Mouse (Mus musculus): Measurements from ENCODE around the gene Mamdc2.

Mamdc2 gene

GRCm38 (mm10) chr19:23357253-23357652 is 91.0 kb downstream of the Mamdc2 start:
- DNase-seq (ENCODE audit: low spot score in 2 of 2): no peak

- DNase-seq (ENCODE audit: low spot score in 2 of 2): no peak
Observed at GRCm38 (mm10) chr19:23354738-23355137, 93.5 kb downstream of the Mamdc2 start.

- DNase-seq (ENCODE audit: low spot score in 2 of 2): no peak
Observed at GRCm38 (mm10) chr19:23353881-23354401, 94.3 kb downstream of the Mamdc2 start.

GRCm38 (mm10) chr19:23353161-23353560 is 95.1 kb downstream of the Mamdc2 start:
- no peak for DNase-seq (ENCODE audit: low spot score in 2 of 2)

GRCm38 (mm10) chr19:23351808-23352491 is 96.3 kb downstream of the Mamdc2 start:
- DNase-seq (ENCODE audit: low spot score in 2 of 2): no peak

- no peak for DNase-seq (ENCODE audit: low spot score in 2 of 2)
Observed at GRCm38 (mm10) chr19:23349930-23350329, 98.3 kb downstream of the Mamdc2 start.

GRCm38 (mm10) chr19:23342782-23343181 is 105.5 kb downstream of the Mamdc2 start:
- no peak for DNase-seq (ENCODE audit: low spot score in 2 of 2)

GRCm38 (mm10) chr19:23332883-23333282 is 115.4 kb downstream of the Mamdc2 start:
- DNase-seq (ENCODE audit: low spot score in 2 of 2): no peak

- DNase-seq (ENCODE audit: low spot score in 2 of 2): peak in 1 of 2 experiments; percentile 38
Observed at GRCm38 (mm10) chr19:23330842-23331241, 117.4 kb downstream of the Mamdc2 start.

GRCm38 (mm10) chr19:23329346-23329745 is 118.9 kb downstream of the Mamdc2 start:
- DNase-seq (ENCODE audit: low spot score in 2 of 2): no peak

- no peak for DNase-seq (ENCODE audit: low spot score in 2 of 2)
Observed at GRCm38 (mm10) chr19:23327056-23327640, 121.1 kb downstream of the Mamdc2 start.

GRCm38 (mm10) chr19:23323107-23323506 is 125.1 kb downstream of the Mamdc2 start:
- no peak for DNase-seq (ENCODE audit: low spot score in 2 of 2)

GRCm38 (mm10) chr19:23317989-23318358 is 130.3 kb downstream of the Mamdc2 start:
- DNase-seq (ENCODE audit: low spot score in 2 of 2): no peak

GRCm38 (mm10) chr19:23317295-23317988 is 130.8 kb downstream of the Mamdc2 start:
- DNase-seq (ENCODE audit: low spot score in 2 of 2): no peak

GRCm38 (mm10) chr19:23316851-23317250 is 131.4 kb downstream of the Mamdc2 start:
- no peak for DNase-seq (ENCODE audit: low spot score in 2 of 2)

GRCm38 (mm10) chr19:23309979-23310378 is 138.3 kb downstream of the Mamdc2 start:
- DNase-seq (ENCODE audit: low spot score in 2 of 2): no peak

GRCm38 (mm10) chr19:23306671-23307070 is 141.6 kb downstream of the Mamdc2 start:
- DNase-seq (ENCODE audit: low spot score in 2 of 2): no peak

- DNase-seq (ENCODE audit: low spot score in 2 of 2): peak in 1 of 2 experiments; percentile 50
Observed at GRCm38 (mm10) chr19:23299987-23300386, 148.3 kb downstream of the Mamdc2 start.

- DNase-seq (ENCODE audit: low spot score in 2 of 2): no peak
Observed at GRCm38 (mm10) chr19:23298917-23299316, 149.3 kb downstream of the Mamdc2 start.

- DNase-seq (ENCODE audit: low spot score in 2 of 2): no peak
Observed at GRCm38 (mm10) chr19:23297191-23297590, 151.1 kb downstream of the Mamdc2 start.

GRCm38 (mm10) chr19:23289251-23289650 is 159.0 kb downstream of the Mamdc2 start:
- DNase-seq (ENCODE audit: low spot score in 2 of 2): no peak

- DNase-seq (ENCODE audit: low spot score in 2 of 2): no peak
Observed at GRCm38 (mm10) chr19:23281911-23282660, 166.2 kb downstream of the Mamdc2 start.

Measured in right cerebral cortex, postnatal 10 days (tissue).